Mouse (Mus musculus) erythroblast, embryonic 14.5 days (primary cell): Measurements from ENCODE around the gene Shprh.
"Not testable (repeated sequence)": the region's sequence is repeated elsewhere in the genome, so short reads cannot be mapped to it uniquely, and the experiment has no call there.

ENCODE experiments used
- GATA1 ChIP-seq: IDR thresholded peaks from 2 replicates; pipeline ENCODE4 v1.6.1; 2012; ENCODE audit warnings: low read length, inconsistent platforms, mixed read lengths
- TAL1 ChIP-seq: IDR thresholded peaks from 3 replicates; pipeline ENCODE4 v1.6.1; 2012; ENCODE audit warnings: low read length, inconsistent platforms, mixed read lengths

GRCm38 (mm10) chr10:11263795-11264194 lies 114.6 kb downstream of the Shprh start:
- TF ChIP-seq TAL1, GATA1: not testable (repeated sequence)
